Mouse (Mus musculus) spleen, adult 2 months (tissue): ENCODE measurements around the gene Sh3bp1. TPM values are rescaled to one million over a fixed set of nuclear protein-coding genes. Genes with fewer than 3 reads are reported as not detected.

Experiments used
- DNase-seq, 2 experiments: peaks; one replicate each; pipeline versions ENCODE4 v3.0.0 to v3.0.0-alpha.2; 2012 to 2021; ENCODE audit warnings: low spot score in 2 of 2, low read depth in 1 of 2
- H3K27ac ChIP-seq: fragments of 200-500 bp; 2 replicates; pipeline ENCODE4 v1.5.1; 2012; ENCODE audit warnings: low read length, inconsistent platforms; ENCODE audit not compliant: insufficient read depth
- H3K27me3 ChIP-seq: fragments of 200-500 bp; 2 replicates; pipeline ENCODE4 v1.6.1; 2012; ENCODE audit warnings: mild to moderate bottlenecking, moderate library complexity, low read length, inconsistent platforms; ENCODE audit not compliant: control insufficient read depth, insufficient read depth
- H3K36me3 ChIP-seq: fragments of 200-500 bp; 2 replicates; pipeline ENCODE4 v1.6.1; 2012; ENCODE audit warnings: mild to moderate bottlenecking, low read length, inconsistent platforms; ENCODE audit not compliant: control insufficient read depth, insufficient read depth
- H3K4me1 ChIP-seq: fragments of 200-500 bp; 2 replicates; pipeline ENCODE4 v1.6.1; 2011; ENCODE audit warnings: inconsistent platforms; ENCODE audit not compliant: control insufficient read depth, insufficient read depth, insufficient read length
- H3K4me3 ChIP-seq: fragments of 200-500 bp; 2 replicates; pipeline ENCODE4 v1.5.1; 2011; ENCODE audit warnings: mild to moderate bottlenecking, inconsistent platforms; ENCODE audit not compliant: insufficient read depth, insufficient read length; ENCODE audit errors: extremely low read depth
- CTCF ChIP-seq: fragments of 200-500 bp; IDR thresholded peaks from 2 replicates; pipeline ENCODE4 v1.5.1; 2011; ENCODE audit warnings: mild to moderate bottlenecking, inconsistent platforms; ENCODE audit not compliant: insufficient read depth, insufficient read length, insufficient replicate concordance; ENCODE audit errors: extremely low read depth
- POLR2A ChIP-seq: fragments of 200-500 bp; IDR thresholded peaks from 2 replicates; pipeline ENCODE4 v1.6.1; 2011; ENCODE audit warnings: low read depth, low read length, inconsistent platforms
- WGBS: fragments of 180-500 bp; shearing (Covaris S2); methylation state at CpG from one replicate; pipeline ENCODE4 v1.1.7; 2018; 5-methylcytosine and 5-hydroxymethylcytosine counted together
- polyA plus RNA-seq: library from polyadenylated mRNA; depleted of rRNA; stranded (reverse); fragments of >200 nt; gene quantifications from 2 replicates; pipeline ENCODE4 v1.2.3, GENCODE M21; 2012

The Sh3bp1 gene
- polyA plus RNA-seq, 1 experiment = 182 TPM

DNA sequence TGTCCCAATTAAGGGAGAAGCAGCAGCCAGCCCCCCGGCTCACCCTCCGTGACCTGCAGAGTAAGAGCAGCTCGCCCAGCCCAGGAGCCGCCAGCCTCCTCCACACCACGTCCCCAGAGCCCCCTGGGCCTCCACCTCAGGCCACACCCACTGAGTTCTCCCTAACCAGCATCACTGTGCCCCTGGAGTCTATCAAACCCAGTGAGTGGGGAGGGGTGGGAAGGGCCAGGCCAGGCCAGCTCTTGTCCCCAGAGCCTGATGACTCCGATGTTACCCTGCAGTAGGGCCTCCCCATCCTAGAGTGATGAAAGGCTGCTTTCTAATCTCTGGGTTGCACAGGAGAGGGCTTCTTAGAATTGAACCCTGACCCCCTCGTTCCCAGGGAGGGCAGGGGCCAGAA is 7.1 kb upstream of the Sh3bp1 start:
- H3K4me1 ChIP-seq = peaks cover 32% of the 10 kb centered on the region
- no peak for DNase-seq
- H3K27me3 ChIP-seq = no peaks in the 10 kb centered on the region
- H3K4me3 ChIP-seq = no peak overlapping the region
- no peak for TF ChIP-seq CTCF
- no peak for TF ChIP-seq POLR2A
- H3K36me3 ChIP-seq = peaks cover 41% of the 10 kb centered on the region
- no peak overlapping the region for H3K27ac ChIP-seq
- 88% methylated on average over 7 of the region's 7 CpGs for WGBS

DNA sequence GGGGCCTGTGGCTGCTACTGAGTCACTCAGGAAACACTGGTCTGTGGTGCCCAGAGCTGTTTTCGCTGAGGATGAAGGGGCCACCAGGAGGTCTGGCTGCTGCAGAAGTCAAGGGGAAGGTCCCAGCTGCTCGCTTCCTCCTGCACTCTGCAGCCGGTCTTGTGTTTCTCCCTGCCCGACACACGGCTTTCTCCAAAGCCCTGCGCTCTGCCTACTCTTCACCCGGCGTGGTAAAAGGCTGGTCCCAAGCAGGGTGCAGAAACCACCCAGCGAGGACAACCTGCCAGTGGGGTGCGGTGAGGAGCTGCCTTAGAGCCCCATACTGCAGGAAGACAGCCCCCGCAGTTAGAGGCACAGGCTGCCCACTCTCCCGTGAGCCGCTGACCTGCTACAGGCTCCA is 4.8 kb upstream of the Sh3bp1 start:
- H3K4me1 ChIP-seq = peaks cover 38% of the 10 kb centered on the region
- TF ChIP-seq POLR2A (no peak), CTCF (no peak)
- DNase-seq = no peak
- peaks cover 28% of the 10 kb centered on the region for H3K36me3 ChIP-seq
- no peaks in the 10 kb centered on the region for H3K27me3 ChIP-seq
- H3K4me3 ChIP-seq = peak overlapping the region; percentile 43; the same call in 1 of the 2 replicates
- peak overlapping the region; percentile 85 for H3K27ac ChIP-seq
- WGBS = 14% methylated on average over 13 of the region's 13 CpGs

DNA sequence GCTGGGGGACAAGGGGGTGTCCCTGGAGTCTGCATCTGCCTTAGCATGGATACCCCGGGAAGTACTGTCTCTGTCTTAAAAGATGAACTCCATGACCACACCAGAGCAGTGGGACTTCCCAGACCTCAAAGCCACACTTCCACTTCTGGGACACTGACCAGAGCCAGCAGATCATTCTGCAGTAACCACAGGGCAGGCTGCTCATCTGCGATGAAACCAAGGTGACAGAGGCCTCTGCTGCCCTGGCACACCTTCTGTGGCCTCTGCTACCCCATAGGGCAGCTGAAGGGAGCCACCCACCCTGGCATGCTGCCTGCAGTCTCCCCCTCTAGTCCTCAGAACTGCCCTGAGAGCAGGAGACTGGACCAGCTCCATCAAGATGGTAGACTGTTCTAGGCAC is 3.8 kb upstream of the Sh3bp1 start:
- Histone ChIP-seq H3K27me3 (no peaks in the 10 kb centered on the region), H3K36me3 (peaks cover 25% of the 10 kb centered on the region), H3K4me3 (no peak overlapping the region), H3K4me1 (peaks cover 38% of the 10 kb centered on the region), H3K27ac (peak overlapping the region; percentile 85)
- 27% methylated on average over 2 of the region's 2 CpGs for WGBS
- no peak for DNase-seq
- no peak for TF ChIP-seq CTCF
- no peak for TF ChIP-seq POLR2A

DNA sequence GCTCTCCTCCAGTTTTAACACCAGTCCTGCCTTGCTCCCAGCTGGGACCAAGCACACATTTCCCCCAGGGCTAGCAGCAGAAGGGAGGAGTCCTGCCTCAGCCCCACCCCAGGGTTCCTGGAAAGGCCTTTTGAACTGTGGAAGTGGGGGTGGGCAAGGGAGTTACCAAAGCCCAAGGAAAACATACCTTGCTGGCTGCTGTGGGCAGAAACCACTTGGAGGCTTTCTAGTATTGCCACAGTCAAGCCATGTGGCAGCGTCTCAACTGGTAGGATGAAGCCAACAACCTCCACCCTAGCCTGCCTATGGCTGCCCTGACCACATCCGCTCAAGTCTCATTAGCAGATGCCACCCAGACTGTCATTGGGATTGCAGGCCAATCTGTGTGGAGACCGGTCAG is 3.4 kb upstream of the Sh3bp1 start:
- no peak overlapping the region for H3K4me3 ChIP-seq
- H3K27ac ChIP-seq = peak overlapping the region; percentile 85
- peaks cover 23% of the 10 kb centered on the region for H3K36me3 ChIP-seq
- peaks cover 40% of the 10 kb centered on the region for H3K4me1 ChIP-seq
- TF ChIP-seq CTCF (no peak), POLR2A (no peak)
- no peaks in the 10 kb centered on the region for H3K27me3 ChIP-seq
- DNase-seq = no peak
- 23% methylated on average over 3 of the region's 3 CpGs for WGBS

DNA sequence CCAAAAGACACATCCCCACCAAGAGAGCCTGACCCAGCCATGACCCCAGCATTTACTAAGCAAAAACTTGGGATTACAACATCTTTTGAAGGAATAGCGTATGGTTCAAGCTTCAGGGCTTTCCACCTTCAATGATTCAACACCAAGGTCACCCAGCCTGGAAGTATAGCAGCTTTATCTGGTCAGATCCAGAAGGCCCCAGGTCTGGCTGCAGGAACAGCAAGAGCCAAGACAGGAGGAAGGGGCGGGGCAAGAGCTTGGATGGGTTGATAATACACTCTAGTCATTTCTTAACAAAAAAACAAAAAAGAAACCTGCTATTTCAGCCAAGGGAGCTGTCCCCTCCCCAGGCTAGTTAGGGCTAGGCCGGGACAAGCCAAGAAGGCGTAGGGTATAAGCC is 2.1 kb upstream of the Sh3bp1 start:
- Histone ChIP-seq H3K27ac (no peak overlapping the region), H3K27me3 (no peaks in the 10 kb centered on the region), H3K4me3 (no peak overlapping the region), H3K4me1 (peaks cover 41% of the 10 kb centered on the region), H3K36me3 (peaks cover 15% of the 10 kb centered on the region)
- WGBS = 85% methylated on average over 4 of the region's 4 CpGs
- DNase-seq = no peak
- TF ChIP-seq POLR2A (no peak), CTCF (no peak)

DNA sequence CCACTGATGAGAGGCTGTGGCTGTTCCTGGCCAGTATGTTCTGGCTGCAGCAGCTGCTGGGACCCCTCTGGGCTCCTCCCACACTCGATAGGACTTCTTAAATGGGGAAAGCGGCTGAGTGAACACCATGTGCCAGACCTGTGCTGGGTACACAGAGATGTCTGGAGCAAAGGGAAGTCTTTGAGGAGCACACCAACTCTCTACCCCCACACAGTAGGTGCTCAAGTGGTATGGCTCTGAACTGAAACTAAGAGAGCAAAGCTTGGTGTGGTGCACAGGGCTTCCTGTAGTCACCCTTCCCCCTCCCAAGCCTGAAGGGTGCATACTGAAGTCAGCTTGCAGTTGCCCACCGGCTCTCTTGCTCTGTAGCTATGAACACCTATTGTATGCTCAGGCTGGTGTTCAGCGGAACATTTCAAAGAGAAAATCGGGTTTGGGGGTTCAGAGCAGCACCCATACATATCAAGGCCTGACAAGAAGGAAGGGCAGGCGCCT is 1.0 kb upstream of the Sh3bp1 start:
- H3K36me3 ChIP-seq = peaks cover 6% of the 10 kb centered on the region; the same call in 1 of the 2 replicates
- peaks cover 44% of the 10 kb centered on the region for H3K4me1 ChIP-seq
- no peak for DNase-seq
- H3K27me3 ChIP-seq = no peaks in the 10 kb centered on the region
- H3K4me3 ChIP-seq = peak overlapping the region; percentile 89
- TF ChIP-seq CTCF = no peak
- TF ChIP-seq POLR2A = no peak
- peak overlapping the region; percentile 85 for H3K27ac ChIP-seq
- WGBS = 9% methylated on average over 6 of the region's 6 CpGs

DNA sequence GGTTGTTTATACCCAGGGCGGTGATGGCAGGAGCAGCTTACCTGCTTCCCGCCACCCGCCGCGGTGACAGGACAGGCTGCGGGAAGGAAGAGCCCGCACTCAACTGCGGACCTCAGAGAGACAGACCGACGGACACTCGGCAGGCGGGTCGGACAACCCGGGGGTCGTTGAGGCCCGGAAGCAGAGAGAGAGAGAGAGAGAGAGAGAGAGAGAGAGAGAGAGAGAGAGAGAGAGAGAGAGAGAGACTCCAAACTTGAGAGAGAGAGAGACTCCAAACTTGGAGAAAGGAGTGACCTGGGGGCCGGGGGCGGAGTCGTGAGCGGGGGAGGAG is 194 bp upstream of the Sh3bp1 start, which contains the start of gene Gm49510:
Gene Gm49510, plus strand, starts transcription at position 259 of the 331 bp plus-strand sequence.
- peak within 1 kb of the TSS; percentile 89 for H3K4me3 ChIP-seq
- 3% methylated on average over 18 of the region's 20 CpGs for WGBS
- no peaks in the 10 kb centered on the region for H3K27me3 ChIP-seq
- H3K36me3 ChIP-seq = peaks cover 6% of the 10 kb centered on the region; the same call in 1 of the 2 replicates
- DNase-seq = no peak
- peak within 1 kb of the TSS; percentile 85 for H3K27ac ChIP-seq
- no peak for TF ChIP-seq POLR2A
- TF ChIP-seq CTCF = no peak
- peaks cover 38% of the 10 kb centered on the region for H3K4me1 ChIP-seq
